Mouse (Mus musculus) limb, embryonic 14.5 days (tissue): ENCODE results near the gene Tppp2. TPM values are rescaled to one million over a fixed set of nuclear protein-coding genes. Genes with fewer than 3 reads are reported as not detected.

Experiments used
- ATAC-seq: fragments of 200-750 bp; cut with Nextera tagmentation; 2 replicates; pipeline ENCODE4 v1.8.0; 2017; ENCODE audit warnings: low read depth, moderate number of reproducible peaks, moderate TSS enrichment; ENCODE audit not compliant: low FRiP score
- DNase-seq: peaks from one replicate; pipeline ENCODE4 v3.0.0-alpha.2; 2015; ENCODE audit warnings: low spot score
- H3K27ac ChIP-seq: fragments of 300-500 bp; sonication (generic); replicated peaks from 2 replicates; pipeline ENCODE4 v1.5.1; 2014; ENCODE audit warnings: low read depth, mild to moderate bottlenecking, low read length, moderate library complexity, mixed read lengths
- H3K27me3 ChIP-seq: fragments of 300-500 bp; sonication (generic); 2 replicates; pipeline ENCODE4 v1.6.1; 2014; ENCODE audit warnings: low read length, mixed read lengths; ENCODE audit not compliant: control insufficient read depth, insufficient read depth
- H3K36me3 ChIP-seq: fragments of 300-500 bp; sonication (generic); 2 replicates; pipeline ENCODE4 v1.6.1; 2014; ENCODE audit warnings: mild to moderate bottlenecking, low read length, moderate library complexity, mixed read lengths; ENCODE audit not compliant: control insufficient read depth, insufficient read depth
- H3K4me1 ChIP-seq: fragments of 300-500 bp; sonication (generic); 2 replicates; pipeline ENCODE4 v1.6.1; 2014; ENCODE audit warnings: antibody characterized with exemption, low read length, mixed read lengths; ENCODE audit not compliant: control insufficient read depth, insufficient read depth
- H3K4me2 ChIP-seq: fragments of 300-500 bp; sonication (generic); replicated peaks from 2 replicates; pipeline ENCODE4 v1.6.1; 2014; ENCODE audit warnings: low read depth, mild to moderate bottlenecking, low read length, moderate library complexity; ENCODE audit not compliant: severe bottlenecking
- H3K4me3 ChIP-seq: fragments of 300-500 bp; sonication (generic); replicated peaks from 2 replicates; pipeline ENCODE4 v1.5.1; 2014; ENCODE audit warnings: low read length
- H3K9ac ChIP-seq: fragments of 300-500 bp; sonication (generic); 2 replicates; pipeline ENCODE4 v1.6.1; 2014; ENCODE audit warnings: mild to moderate bottlenecking, low read depth, low read length, moderate library complexity; ENCODE audit not compliant: severe bottlenecking
- H3K9me3 ChIP-seq: fragments of 300-500 bp; sonication (generic); 2 replicates; pipeline ENCODE4 v1.6.1; 2016; ENCODE audit warnings: low read length; ENCODE audit not compliant: control insufficient read depth
- POLR2A ChIP-seq: fragments of 200-500 bp; IDR thresholded peaks from 2 replicates; pipeline ENCODE4 v1.8.0; 2012; ENCODE audit warnings: inconsistent platforms, mild to moderate bottlenecking, moderate library complexity, borderline replicate concordance; ENCODE audit not compliant: insufficient read depth, insufficient read length; ENCODE audit errors: extremely low read depth
- whole genome bisulfite sequencing: fragments of 180-500 bp; shearing (Covaris S2); extraction: QIAGEN DNeasy Blood & Tissue Kit; methylation state at CpG from one replicate; pipeline ENCODE4 v1.1.7; 2014; 5-methylcytosine and 5-hydroxymethylcytosine counted together
- polyA plus RNA-seq, 2 experiments: library from polyadenylated mRNA; depleted of rRNA in 1 of 2; stranded (reverse) in 1 of 2; unstranded in 1 of 2; fragments of >200 nt; fragmentation: Nextera tagmentation in 1 of 2; extraction: Ambion mirVana in 1 of 2; gene quantifications; 2 replicates each; pipeline versions ENCODE4 v1.2.1 to v1.2.3; 2012 to 2014

Gene Tppp2
- polyA plus RNA-seq, 2 experiments, result not detected

- DNase-seq, result no peak
- ATAC-seq, result no peak
- TF ChIP-seq POLR2A, result no peak
- Histone ChIP-seq H3K9ac (no peak overlapping the region), H3K36me3 (no peaks in the 10 kb centered on the region), H3K4me2 (no peak overlapping the region), H3K27me3 (no peaks in the 10 kb centered on the region), H3K4me1 (peaks cover 4% of the 10 kb centered on the region; the same call in 1 of the 2 replicates), H3K9me3 (no peaks in the 10 kb centered on the region), H3K4me3 (no peak overlapping the region), H3K27ac (no peak overlapping the region)
- WGBS, result 77% methylated on average over 6 of the region's 6 CpGs
Observed at GRCm38 (mm10) chr14:51943336-51943735, 25.1 kb downstream of the Tppp2 start.

- no peak for TF ChIP-seq POLR2A
- H3K4me2 ChIP-seq, result no peak overlapping the region
- ATAC-seq, result no peak
- H3K27me3 ChIP-seq, result no peaks in the 10 kb centered on the region
- WGBS, result 83% methylated on average over 2 of the region's 2 CpGs
- H3K27ac ChIP-seq, result no peak overlapping the region
- H3K4me1 ChIP-seq, result no peaks in the 10 kb centered on the region
- DNase-seq, result no peak
- no peaks in the 10 kb centered on the region for H3K36me3 ChIP-seq
- no peak overlapping the region for H3K4me3 ChIP-seq
- no peak overlapping the region for H3K9ac ChIP-seq
- H3K9me3 ChIP-seq, result no peaks in the 10 kb centered on the region
Observed at GRCm38 (mm10) chr14:51960316-51960715, 42.1 kb downstream of the Tppp2 start.

GRCm38 (mm10) chr14:51967400-51967799 lies 49.2 kb downstream of the Tppp2 start:
- Histone ChIP-seq H3K9ac (no peak overlapping the region), H3K4me1 (no peaks in the 10 kb centered on the region), H3K36me3 (no peaks in the 10 kb centered on the region), H3K4me2 (no peak overlapping the region), H3K27ac (no peak overlapping the region), H3K9me3 (no peaks in the 10 kb centered on the region), H3K4me3 (no peak overlapping the region), H3K27me3 (no peaks in the 10 kb centered on the region)
- no peak for TF ChIP-seq POLR2A
- 72% methylated on average over 3 of the region's 3 CpGs for WGBS
- ATAC-seq, result no peak
- no peak for DNase-seq

Other genes with a start within 250 kb of the Tppp2 start
- not detected in 2 replicates for gene Gm17079, start 223.0 kb upstream of the Tppp2 start, polyA plus RNA-seq (2012; rRNA removed)
- gene Gm17079, start 223.0 kb upstream of the Tppp2 start, polyA plus RNA-seq (2014; fragmentation: Nextera tagmentation; extraction: Ambion mirVana), result not detected in 2 replicates
- not detected in 2 replicates for gene Gm5800, start 201.2 kb upstream of the Tppp2 start, polyA plus RNA-seq (2012; rRNA removed)
- gene Gm5800, start 201.2 kb upstream of the Tppp2 start, polyA plus RNA-seq (2014; fragmentation: Nextera tagmentation; extraction: Ambion mirVana), result not detected in 2 replicates
- not detected in 2 replicates for gene Ang4, start 144.8 kb upstream of the Tppp2 start, polyA plus RNA-seq (2012; rRNA removed)
- not detected in 2 replicates for gene Ang4, start 144.8 kb upstream of the Tppp2 start, polyA plus RNA-seq (2014; fragmentation: Nextera tagmentation; extraction: Ambion mirVana)
- gene AY358078, start 118.4 kb upstream of the Tppp2 start, polyA plus RNA-seq (2012; rRNA removed), result not detected in 2 replicates
- gene AY358078, start 118.4 kb upstream of the Tppp2 start, polyA plus RNA-seq (2014; fragmentation: Nextera tagmentation; extraction: Ambion mirVana), result not detected in 2 replicates
- gene Ear6, start 64.7 kb upstream of the Tppp2 start, polyA plus RNA-seq (2012; rRNA removed), result 0.31 and 1.2 TPM in 2 replicates
- not detected in 2 replicates for gene Ear6, start 64.7 kb upstream of the Tppp2 start, polyA plus RNA-seq (2014; fragmentation: Nextera tagmentation; extraction: Ambion mirVana)
- 45.9 and 47.9 TPM in 2 replicates for gene Mettl17, start 33.6 kb upstream of the Tppp2 start, polyA plus RNA-seq (2012; rRNA removed)
- gene Mettl17, start 33.6 kb upstream of the Tppp2 start, polyA plus RNA-seq (2014; fragmentation: Nextera tagmentation; extraction: Ambion mirVana), result 42.7 and 46.5 TPM in 2 replicates
- gene Slc39a2, start 25.5 kb upstream of the Tppp2 start, polyA plus RNA-seq (2012; rRNA removed), result 3.6 TPM in 2 replicates
- gene Slc39a2, start 25.5 kb upstream of the Tppp2 start, polyA plus RNA-seq (2014; fragmentation: Nextera tagmentation; extraction: Ambion mirVana), result 1.5 TPM in 2 replicates
- gene Ndrg2, start 4.3 kb upstream of the Tppp2 start, polyA plus RNA-seq (2012; rRNA removed), result 73.9 and 83.1 TPM in 2 replicates
- gene Ndrg2, start 4.3 kb upstream of the Tppp2 start, polyA plus RNA-seq (2014; fragmentation: Nextera tagmentation; extraction: Ambion mirVana), result 52.0 and 54.5 TPM in 2 replicates
- gene Rnase13, start 4.3 kb downstream of the Tppp2 start, polyA plus RNA-seq (2012; rRNA removed), result not detected in 2 replicates
- not detected in 2 replicates for gene Rnase13, start 4.3 kb downstream of the Tppp2 start, polyA plus RNA-seq (2014; fragmentation: Nextera tagmentation; extraction: Ambion mirVana)
- gene Arhgef40, start 66.3 kb downstream of the Tppp2 start, polyA plus RNA-seq (2012; rRNA removed), result 220 and 277 TPM in 2 replicates
- 143 and 160 TPM in 2 replicates for gene Arhgef40, start 66.3 kb downstream of the Tppp2 start, polyA plus RNA-seq (2014; fragmentation: Nextera tagmentation; extraction: Ambion mirVana)
- gene Tmem253, start 97.2 kb downstream of the Tppp2 start, polyA plus RNA-seq (2012; rRNA removed), result 0.99 and 1.3 TPM in 2 replicates
- 0.28 and 0.81 TPM in 2 replicates for gene Tmem253, start 97.2 kb downstream of the Tppp2 start, polyA plus RNA-seq (2014; fragmentation: Nextera tagmentation; extraction: Ambion mirVana)
- gene Zfp219, start 102.3 kb downstream of the Tppp2 start, polyA plus RNA-seq (2012; rRNA removed), result 89.4 and 126 TPM in 2 replicates
- gene Zfp219, start 102.3 kb downstream of the Tppp2 start, polyA plus RNA-seq (2014; fragmentation: Nextera tagmentation; extraction: Ambion mirVana), result 30.3 and 37.5 TPM in 2 replicates
- not detected in 2 replicates for gene Olfr221, start 124.0 kb downstream of the Tppp2 start, polyA plus RNA-seq (2012; rRNA removed)
- not detected in 2 replicates for gene Olfr221, start 124.0 kb downstream of the Tppp2 start, polyA plus RNA-seq (2014; fragmentation: Nextera tagmentation; extraction: Ambion mirVana)
- 386 and 478 TPM in 2 replicates for gene Hnrnpc, start 185.6 kb downstream of the Tppp2 start, polyA plus RNA-seq (2012; rRNA removed)
- 526 and 573 TPM in 2 replicates for gene Hnrnpc, start 185.6 kb downstream of the Tppp2 start, polyA plus RNA-seq (2014; fragmentation: Nextera tagmentation; extraction: Ambion mirVana)
- 1.1 and 2.1 TPM in 2 replicates for gene Rpgrip1, start 192.3 kb downstream of the Tppp2 start, polyA plus RNA-seq (2012; rRNA removed)
- gene Rpgrip1, start 192.3 kb downstream of the Tppp2 start, polyA plus RNA-seq (2014; fragmentation: Nextera tagmentation; extraction: Ambion mirVana), result 63.4 and 70.1 TPM in 2 replicates